Mouse (Mus musculus) hematopoietic stem cell, adult 5-6 weeks (primary cell): ENCODE measurements around the gene Camk1d. TPM values are rescaled to one million over a fixed set of nuclear protein-coding genes. Genes with fewer than 3 reads are reported as not detected.

Source experiments
- ATAC-seq, 2 experiments: fragments of 125-278 bp in 1 of 2; replicated peaks in 1 of 2; 2 replicates each; pipeline ENCODE4 v1.8.0; 2016 to 2017; ENCODE audit warnings: inconsistent platforms in 2 of 2, mild to moderate bottlenecking in 2 of 2, moderate number of reproducible peaks in 2 of 2, low read depth in 1 of 2, moderate TSS enrichment in 1 of 2; ENCODE audit not compliant: low FRiP score in 2 of 2, poor library complexity in 2 of 2, severe bottlenecking in 2 of 2, insufficient read depth in 1 of 2, low TSS enrichment in 1 of 2
- total RNA-seq: library from RNA; stranded (forward); fragments of 172-1452, 232-1000 nt; gene quantifications from 2 replicates; pipeline ENCODE4 v1.2.3, GENCODE M21; 2017

The Camk1d gene
- 7.8 and 16.4 TPM in 2 replicates for total RNA-seq

- ATAC-seq: peak; percentile 80 to 83
Measured at GRCm38 (mm10) chr2:5714211-5715053, at the start of gene Camk1d. Gene Camk1d (minus strand): TSS chr2:5714515.

DNA sequence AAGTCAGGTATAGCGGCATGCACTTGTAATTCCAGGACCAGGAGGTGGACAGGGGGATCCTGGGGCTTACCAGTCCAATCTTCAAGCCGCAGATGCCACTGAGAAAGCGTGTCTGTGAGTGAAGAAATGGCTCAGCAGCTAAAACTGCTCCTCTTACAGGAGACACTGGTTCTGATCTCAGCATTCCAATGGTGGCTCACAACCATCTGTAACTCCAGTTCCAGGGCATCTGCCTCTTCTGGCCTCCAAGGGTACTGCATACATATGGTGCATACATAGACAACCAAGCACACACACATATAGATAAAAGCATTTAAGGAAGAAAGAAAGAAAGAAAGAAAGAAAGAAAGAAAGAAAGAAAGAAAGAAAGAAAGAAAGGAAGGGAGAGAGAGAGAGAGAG lies 47.7 kb upstream of the Camk1d start:
- no peak for ATAC-seq

DNA sequence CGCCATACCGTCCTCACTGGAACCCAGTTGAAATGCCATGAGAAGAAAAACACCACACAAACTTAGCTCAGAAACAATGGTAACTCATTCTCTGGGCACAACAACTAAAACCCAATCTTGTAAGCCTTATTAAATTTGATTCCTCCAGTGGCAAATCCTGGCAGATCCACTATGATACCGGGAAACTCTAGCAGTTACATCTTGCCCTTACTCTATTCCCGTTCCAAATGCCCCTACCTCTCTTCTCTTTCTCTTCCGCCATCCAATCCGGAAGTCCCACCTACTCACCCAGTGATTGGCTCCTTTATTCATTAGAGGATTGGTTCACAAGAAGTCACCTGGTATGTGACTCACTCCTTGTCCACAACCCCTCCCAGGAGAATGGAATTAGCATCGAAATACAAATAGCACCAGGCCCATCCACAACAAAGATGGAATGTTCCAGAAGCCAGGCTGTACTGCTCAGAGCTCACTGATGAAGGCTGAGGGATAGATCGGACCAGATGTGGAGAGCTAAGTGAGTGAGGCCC lies 46.2 kb upstream of the Camk1d start:
- ATAC-seq: no peak

DNA sequence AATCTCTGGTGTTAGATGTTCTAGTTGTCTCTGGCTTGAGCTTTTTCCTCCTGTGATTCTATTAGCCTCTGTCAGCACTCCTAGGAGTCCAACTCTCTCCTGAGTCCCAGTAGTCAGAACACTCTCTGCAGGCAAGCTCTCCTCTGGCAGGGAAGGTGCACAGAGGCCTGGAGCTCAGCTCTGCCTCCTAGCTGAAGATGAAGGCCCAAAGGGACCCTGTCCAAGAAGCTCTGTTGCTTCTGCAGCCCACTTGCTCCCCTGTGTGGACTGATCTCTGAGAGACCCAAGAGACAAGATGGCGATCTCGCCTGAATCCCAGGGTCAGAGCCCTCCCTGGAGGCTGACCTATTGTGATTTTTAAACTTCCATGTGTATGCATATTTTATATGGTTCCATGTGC lies 44.3 kb upstream of the Camk1d start:
- ATAC-seq: no peak

DNA sequence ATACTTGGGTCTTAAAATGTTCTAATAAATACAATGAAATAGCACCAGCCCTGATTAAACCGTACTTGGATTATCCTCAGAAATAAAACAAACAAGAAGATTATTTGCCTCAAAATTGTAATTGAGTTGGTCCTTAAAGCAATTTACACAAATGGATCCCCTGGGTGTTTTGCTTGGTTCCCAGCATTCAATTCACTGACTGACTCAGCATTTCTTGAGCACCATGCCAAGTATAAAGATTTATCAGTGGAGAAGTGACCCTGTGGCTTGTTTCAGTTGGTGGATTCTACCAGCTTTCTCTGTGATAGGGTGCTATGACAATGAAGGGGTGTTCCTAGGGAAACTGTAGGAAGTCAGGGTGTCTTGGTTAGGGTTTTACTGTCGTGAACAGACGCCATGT lies 36.6 kb upstream of the Camk1d start:
- ATAC-seq: no peak

DNA sequence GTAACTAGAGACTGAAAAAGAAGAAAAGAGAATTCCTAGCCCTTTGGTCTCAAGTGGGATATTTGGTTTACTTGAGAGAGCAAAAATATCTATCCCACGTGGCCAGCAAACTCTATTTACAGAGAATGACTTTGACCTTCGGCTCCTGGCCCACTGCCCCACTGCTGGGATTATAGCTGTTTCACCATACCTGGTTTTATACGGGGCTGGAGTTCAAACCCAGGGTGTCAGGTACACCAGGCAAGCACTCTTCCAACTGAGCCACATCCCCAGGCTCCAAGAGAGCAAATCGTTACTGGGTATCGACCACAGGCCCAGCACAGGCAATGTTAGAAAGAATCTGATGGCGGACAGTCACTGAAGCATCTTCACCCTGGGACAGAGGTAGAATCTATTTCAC lies 34.9 kb upstream of the Camk1d start:
- no peak for ATAC-seq

- no peak for ATAC-seq
Measured at GRCm38 (mm10) chr2:5747545-5748043, 33.3 kb upstream of the Camk1d start.

- ATAC-seq: no peak
Measured at GRCm38 (mm10) chr2:5746529-5746928, 32.2 kb upstream of the Camk1d start.

DNA sequence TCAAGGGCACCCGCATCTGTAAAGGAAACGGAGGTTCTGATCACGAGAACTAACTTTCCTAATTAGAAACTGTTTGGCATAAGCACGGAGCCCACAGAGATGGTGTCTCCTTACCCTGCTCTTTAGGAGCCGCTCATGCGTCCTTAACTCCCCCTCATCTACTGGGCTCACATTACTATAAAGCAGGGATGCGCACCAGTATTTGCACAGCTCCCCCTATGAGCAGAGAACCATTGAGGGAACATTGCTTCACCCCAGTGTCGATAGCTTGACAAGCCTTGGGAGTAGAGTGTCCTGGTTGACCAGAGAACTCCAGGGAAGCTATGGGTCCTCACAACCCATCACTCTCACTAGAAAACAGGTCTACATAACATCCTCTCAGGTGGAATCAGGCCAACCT lies 29.6 kb upstream of the Camk1d start:
- no peak for ATAC-seq

DNA sequence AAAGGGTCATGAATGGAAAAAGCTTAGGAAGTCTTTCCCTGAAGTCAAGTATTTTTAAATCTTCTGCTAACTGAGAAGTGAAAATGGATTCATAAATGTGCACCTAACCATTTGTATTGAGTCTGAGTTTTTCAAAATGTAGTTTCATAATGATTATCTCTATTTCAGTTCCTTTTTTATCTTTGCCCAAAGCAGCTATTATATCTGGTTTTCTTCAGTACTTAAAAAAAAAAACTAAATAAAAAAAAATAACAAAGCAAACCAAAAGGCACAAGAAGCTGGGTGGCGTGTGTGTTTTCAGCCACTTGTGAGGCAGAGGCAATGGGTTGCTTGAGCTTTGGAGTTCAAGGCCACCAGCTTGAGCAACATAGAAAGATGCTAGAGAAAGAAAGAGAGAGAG lies 26.6 kb upstream of the Camk1d start:
- no peak for ATAC-seq

GRCm38 (mm10) chr2:5735881-5736280 lies 21.6 kb upstream of the Camk1d start:
- no peak for ATAC-seq

DNA sequence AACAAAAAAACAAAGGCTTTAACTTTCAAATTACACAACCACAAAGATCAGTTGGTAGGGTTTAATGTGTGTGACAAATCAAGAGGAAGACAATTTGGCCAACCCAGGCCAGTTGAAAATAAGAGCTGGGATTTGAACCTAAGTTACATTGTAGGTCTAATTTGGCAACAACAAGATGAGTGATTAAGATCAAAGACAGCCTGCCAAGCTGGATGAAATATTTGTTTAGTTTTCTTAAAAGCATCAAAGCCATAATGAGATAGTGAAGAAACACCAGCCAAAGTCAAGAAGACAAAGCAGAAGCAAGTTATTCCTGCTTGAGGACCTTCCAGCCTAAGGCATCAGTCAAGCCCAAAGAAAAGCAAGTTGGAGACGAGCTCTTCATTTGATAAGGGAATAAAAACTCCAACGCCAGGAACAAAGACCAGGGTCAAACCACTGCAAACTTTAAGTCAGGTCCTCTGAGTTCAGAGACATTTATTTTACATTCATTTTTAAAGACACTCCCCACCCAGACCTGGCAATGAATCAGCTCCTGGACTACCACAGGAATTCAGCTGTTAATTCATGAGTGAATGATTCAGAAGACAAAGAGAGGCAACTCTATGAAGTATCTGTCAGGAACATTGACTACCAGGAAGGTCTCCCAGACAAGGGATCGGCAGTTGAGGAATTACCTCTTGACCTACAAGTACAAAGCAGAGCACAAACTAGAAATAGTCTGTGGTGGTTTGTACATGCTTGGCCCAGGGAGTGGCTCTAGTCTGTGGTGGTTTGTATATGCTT lies 19.2 kb upstream of the Camk1d start:
- no peak for ATAC-seq

DNA sequence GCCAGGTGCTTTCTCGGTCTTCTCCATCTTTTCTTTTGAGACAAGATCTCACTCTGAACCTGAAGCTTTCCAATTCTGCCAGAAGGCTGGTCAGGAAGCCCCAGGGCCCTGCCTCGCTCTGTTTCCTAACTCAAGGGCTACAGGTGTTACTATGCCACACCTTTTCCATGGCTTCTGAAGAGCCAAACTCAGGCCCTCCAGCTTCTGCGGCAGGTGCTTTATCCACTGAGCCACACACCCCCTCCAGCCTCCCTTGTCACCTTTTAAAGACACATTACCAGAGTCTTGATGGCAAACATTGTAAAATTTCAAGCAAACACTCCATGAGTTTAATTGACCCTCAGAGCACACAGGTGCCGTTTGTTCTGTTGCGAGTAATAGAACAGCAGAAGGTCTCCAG lies 17.7 kb upstream of the Camk1d start:
- ATAC-seq: no peak

GRCm38 (mm10) chr2:5730364-5730792 lies 16.1 kb upstream of the Camk1d start:
- no peak for ATAC-seq

DNA sequence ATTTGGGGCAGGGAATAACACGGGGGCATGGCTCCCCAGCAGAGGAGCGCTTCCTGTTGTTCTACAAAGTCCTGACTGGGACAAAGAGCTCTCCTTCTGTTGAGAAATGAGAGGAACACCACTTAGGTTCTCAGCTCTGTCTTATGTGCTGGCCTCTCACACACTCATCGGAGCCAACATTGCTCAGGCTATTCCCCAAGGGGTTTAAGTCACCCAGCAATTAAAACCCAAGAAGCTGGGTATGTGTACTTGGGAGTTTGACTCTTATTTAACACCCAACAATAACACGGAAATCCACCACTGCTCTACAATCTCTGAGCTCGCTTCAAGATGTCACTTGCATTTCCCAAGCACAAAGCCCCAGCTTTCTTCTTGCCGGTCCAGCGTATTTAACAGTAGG lies 15.6 kb upstream of the Camk1d start:
- no peak for ATAC-seq

DNA sequence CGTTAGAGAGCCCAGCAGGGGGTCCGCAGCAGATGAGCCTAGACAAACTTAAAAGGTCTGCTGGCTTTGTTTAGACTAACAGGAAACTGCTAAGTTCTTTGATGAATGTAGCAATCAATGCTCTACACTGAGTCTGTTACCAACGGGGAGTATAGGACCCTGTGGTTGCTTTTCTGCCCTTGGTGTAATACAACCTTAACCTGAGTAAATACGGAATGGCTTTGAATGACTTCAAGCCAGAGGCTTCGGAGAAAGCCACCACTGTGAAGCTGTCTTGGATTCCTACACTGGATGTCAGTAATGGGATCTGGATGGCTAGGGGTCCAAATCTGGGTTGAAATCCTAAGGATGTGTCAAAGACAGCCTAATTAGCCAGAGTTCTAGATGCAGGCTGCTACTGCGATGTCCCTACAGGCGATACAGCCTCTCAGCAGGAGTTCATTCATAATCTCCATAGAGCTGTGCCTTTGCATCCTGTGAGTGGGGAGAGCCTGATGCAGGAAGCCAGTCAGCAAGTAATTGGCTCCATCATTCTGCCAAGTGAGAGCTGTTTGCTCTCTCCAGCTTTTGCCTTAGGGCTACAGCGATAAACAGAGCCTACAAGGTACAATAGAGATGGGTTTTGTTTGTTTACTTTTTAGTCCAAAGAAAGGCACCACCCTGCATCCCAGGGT lies 10.8 kb upstream of the Camk1d start:
- no peak for ATAC-seq

DNA sequence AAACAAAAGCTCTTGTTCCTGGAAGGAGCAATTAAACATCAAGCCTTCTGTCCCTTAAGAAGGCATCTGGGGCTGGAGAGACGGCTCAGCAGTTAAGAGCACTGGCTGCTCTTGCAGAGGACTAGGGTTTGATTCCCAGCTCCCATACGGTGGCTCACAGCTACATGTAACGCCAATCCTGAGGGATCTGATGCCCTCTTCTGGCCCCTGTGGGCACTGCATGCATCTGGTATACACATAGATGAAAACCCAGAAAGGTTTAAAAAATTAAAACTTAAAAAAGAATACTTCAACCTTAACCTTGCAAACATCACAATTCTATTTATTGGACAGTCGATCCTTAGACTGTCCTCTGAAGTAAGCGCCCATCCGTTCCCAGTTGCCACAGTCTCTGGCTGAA lies 3.4 kb upstream of the Camk1d start:
- no peak for ATAC-seq

DNA sequence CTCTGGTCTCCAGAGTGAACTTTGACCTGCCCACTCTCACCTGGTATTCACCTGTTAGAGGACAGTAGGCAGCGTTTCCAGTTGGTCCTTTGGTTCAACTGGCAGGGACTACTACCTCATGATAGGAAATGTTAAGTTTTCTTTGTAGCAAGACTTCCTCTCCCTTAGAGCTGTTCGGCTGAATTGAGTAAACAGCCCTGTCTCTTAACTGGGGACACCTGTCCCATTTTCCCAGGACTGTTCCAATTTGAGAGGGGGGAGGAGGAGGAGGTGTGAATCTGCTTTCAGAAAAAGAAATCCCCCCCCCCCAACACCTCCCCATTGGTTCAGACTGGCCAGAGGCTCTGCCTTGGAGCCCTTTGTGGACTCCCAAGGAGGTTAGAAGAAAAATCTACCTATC lies 1.2 kb upstream of the Camk1d start:
- no peak for ATAC-seq
